Mouse (Mus musculus) lung, embryonic 16.5 days (tissue): ENCODE measurements around the gene Cdca8. TPM values are rescaled to one million over a fixed set of nuclear protein-coding genes. Genes with fewer than 3 reads are reported as not detected.

Source experiments
- ATAC-seq: fragments of 200-750 bp; cut with Nextera tagmentation; 2 replicates; pipeline ENCODE4 v1.8.0; 2017; ENCODE audit warnings: low read depth, mild to moderate bottlenecking, moderate library complexity
- H3K27ac ChIP-seq: fragments of 300-500 bp; sonication (generic); 2 replicates; pipeline ENCODE4 v1.5.1; 2014; ENCODE audit warnings: mild to moderate bottlenecking, control low read depth, low read length
- H3K27me3 ChIP-seq: fragments of 300-500 bp; sonication (generic); 2 replicates; pipeline ENCODE4 v1.6.1; 2014; ENCODE audit warnings: low read depth, low read length, mixed read lengths; ENCODE audit not compliant: control insufficient read depth, insufficient read depth
- H3K36me3 ChIP-seq: fragments of 300-500 bp; sonication (generic); 2 replicates; pipeline ENCODE4 v1.6.1; 2014; ENCODE audit warnings: low read length; ENCODE audit not compliant: control insufficient read depth, insufficient read depth
- H3K4me1 ChIP-seq: fragments of 300-500 bp; sonication (generic); replicated peaks from 2 replicates; pipeline ENCODE4 v1.6.1; 2014; ENCODE audit warnings: low read length, mixed read lengths; ENCODE audit not compliant: control insufficient read depth, insufficient read depth
- H3K4me2 ChIP-seq: fragments of 300-500 bp; sonication (generic); 2 replicates; pipeline ENCODE4 v1.6.1; 2014; ENCODE audit warnings: low read depth, low read length, control low read depth
- H3K4me3 ChIP-seq: fragments of 300-500 bp; sonication (generic); 2 replicates; pipeline ENCODE4 v1.5.1; 2014; ENCODE audit warnings: mild to moderate bottlenecking, low read length, control low read depth
- H3K9ac ChIP-seq: fragments of 300-500 bp; sonication (generic); 2 replicates; pipeline ENCODE4 v1.6.1; 2014; ENCODE audit warnings: low read length, control low read depth
- H3K9me3 ChIP-seq: fragments of 300-500 bp; sonication (generic); 2 replicates; pipeline ENCODE4 v1.6.1; 2016; ENCODE audit warnings: low read length; ENCODE audit not compliant: control insufficient read depth
- WGBS: fragments of 180-500 bp; shearing (Covaris S2); extraction: QIAGEN DNeasy Blood & Tissue Kit; methylation state at CpG from one replicate; pipeline ENCODE4 v1.1.7; 2014; 5-methylcytosine and 5-hydroxymethylcytosine counted together
- polyA plus RNA-seq: library from polyadenylated mRNA; unstranded; fragments of >200 nt; fragmentation: Nextera tagmentation; extraction: Ambion mirVana; gene quantifications from 2 replicates; pipeline ENCODE4 v1.2.1, GENCODE M21; 2015

The Cdca8 gene
- polyA plus RNA-seq, 1 experiment from 2014 or later, result 150 TPM

- H3K27me3 ChIP-seq, result peaks cover 40% of the 10 kb centered on the region
- no peak for ATAC-seq
- WGBS, result 24% methylated on average over 6 of the region's 6 CpGs
- H3K4me2 ChIP-seq, result no peak overlapping the region
- H3K4me1 ChIP-seq, result no peaks in the 10 kb centered on the region; the same call in 1 of the 2 replicates
- no peaks in the 10 kb centered on the region for H3K36me3 ChIP-seq
- no peak overlapping the region for H3K4me3 ChIP-seq
- no peak overlapping the region for H3K27ac ChIP-seq
- no peak overlapping the region for H3K9ac ChIP-seq
- no peaks in the 10 kb centered on the region for H3K9me3 ChIP-seq
Observed at GRCm38 (mm10) chr4:124893769-124894168, 45.3 kb downstream of the Cdca8 start.

DNA sequence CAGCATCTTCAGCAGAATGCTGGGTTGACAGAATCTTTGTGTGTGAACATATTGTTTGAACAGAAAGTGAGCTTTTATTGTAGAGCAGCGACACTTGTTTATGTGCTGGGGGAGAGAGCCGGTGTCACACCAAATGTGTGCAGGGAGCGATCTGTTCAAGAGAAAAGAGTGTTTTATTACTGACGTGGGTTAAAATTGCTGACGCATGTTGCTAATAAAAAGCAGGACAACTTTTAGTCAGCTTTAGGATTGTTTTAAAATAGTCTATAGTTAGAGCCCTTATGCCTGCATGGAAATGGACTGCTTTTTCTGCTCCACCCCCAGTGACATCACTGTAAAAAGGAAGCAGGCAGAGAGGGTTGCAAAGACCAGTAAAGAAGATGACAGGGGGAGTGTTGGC is 48.3 kb downstream of the Cdca8 start:
- no peak overlapping the region for H3K9ac ChIP-seq
- no peak overlapping the region for H3K4me2 ChIP-seq
- H3K4me1 ChIP-seq, result no peaks in the 10 kb centered on the region; the same call in 1 of the 2 replicates
- H3K27ac ChIP-seq, result no peak overlapping the region
- no peak overlapping the region for H3K4me3 ChIP-seq
- H3K36me3 ChIP-seq, result no peaks in the 10 kb centered on the region
- WGBS, result 71% methylated on average over 5 of the region's 5 CpGs
- no peaks in the 10 kb centered on the region for H3K9me3 ChIP-seq
- H3K27me3 ChIP-seq, result peaks cover 37% of the 10 kb centered on the region
- ATAC-seq, result no peak

DNA sequence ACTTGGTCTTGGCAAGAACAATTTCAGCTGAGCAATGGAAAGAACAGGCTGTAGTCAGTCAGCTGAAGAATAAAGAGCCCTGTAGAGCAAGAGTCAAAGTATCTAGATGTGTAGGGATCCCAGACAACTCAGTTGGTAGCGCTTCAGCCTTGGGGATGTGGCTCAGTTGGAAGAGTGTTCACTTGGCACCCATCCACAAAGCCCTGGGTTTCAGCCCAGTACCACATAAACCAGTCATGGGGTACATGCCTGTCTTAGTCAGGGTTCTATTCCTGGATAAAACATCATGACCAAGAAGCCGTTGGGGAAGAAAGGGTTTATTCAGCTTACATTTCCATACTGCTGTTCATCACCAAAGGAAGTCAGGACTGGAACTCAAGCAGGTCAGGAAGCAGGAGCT is 49.2 kb downstream of the Cdca8 start:
- no peaks in the 10 kb centered on the region; the same call in 1 of the 2 replicates for H3K4me1 ChIP-seq
- no peak overlapping the region for H3K4me2 ChIP-seq
- H3K9ac ChIP-seq, result no peak overlapping the region
- peaks cover 36% of the 10 kb centered on the region for H3K27me3 ChIP-seq
- no peaks in the 10 kb centered on the region for H3K9me3 ChIP-seq
- 90% methylated on average over 2 of the region's 2 CpGs for WGBS
- no peak overlapping the region for H3K4me3 ChIP-seq
- no peaks in the 10 kb centered on the region for H3K36me3 ChIP-seq
- H3K27ac ChIP-seq, result no peak overlapping the region
- no peak for ATAC-seq

DNA sequence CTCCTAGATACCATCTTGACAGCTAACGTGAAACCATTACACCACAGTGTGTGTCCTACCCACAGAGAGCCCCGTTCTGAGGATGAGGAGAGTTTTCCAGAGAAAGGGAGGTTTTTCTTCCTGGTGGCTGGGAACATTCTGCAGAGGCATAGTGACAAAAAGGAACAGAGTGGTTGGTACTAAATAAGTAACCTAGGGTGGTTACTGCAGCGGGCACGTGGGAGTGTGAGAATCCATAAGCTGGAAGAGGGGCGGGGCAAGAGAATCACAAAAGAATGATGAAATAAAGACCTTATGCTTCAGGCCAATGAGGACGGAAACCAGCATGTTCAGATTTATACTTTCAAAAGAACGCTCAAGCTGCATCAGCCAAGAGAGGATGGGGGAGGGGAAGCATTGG is 50.4 kb downstream of the Cdca8 start:
- Histone ChIP-seq H3K9ac (no peak overlapping the region), H3K9me3 (no peaks in the 10 kb centered on the region), H3K36me3 (no peaks in the 10 kb centered on the region), H3K4me1 (no peaks in the 10 kb centered on the region), H3K27me3 (peaks cover 27% of the 10 kb centered on the region), H3K4me3 (no peak overlapping the region), H3K27ac (no peak overlapping the region), H3K4me2 (no peak overlapping the region)
- 64% methylated on average over 7 of the region's 7 CpGs for whole genome bisulfite sequencing
- ATAC-seq, result no peak

- Histone ChIP-seq H3K36me3 (no peaks in the 10 kb centered on the region), H3K4me3 (no peak overlapping the region), H3K27ac (no peak overlapping the region), H3K9me3 (no peaks in the 10 kb centered on the region), H3K27me3 (peaks cover 49% of the 10 kb centered on the region), H3K4me1 (peaks cover 4% of the 10 kb centered on the region; the same call in 1 of the 2 replicates), H3K4me2 (no peak overlapping the region), H3K9ac (no peak overlapping the region)
- 2% methylated on average over 36 of the region's 37 CpGs for WGBS
- ATAC-seq, result 0 out of 2 replicates have a peak, but pooled peaks have one; percentile 20
Observed at GRCm38 (mm10) chr4:124882151-124882729, 56.9 kb downstream of the Cdca8 start.

DNA sequence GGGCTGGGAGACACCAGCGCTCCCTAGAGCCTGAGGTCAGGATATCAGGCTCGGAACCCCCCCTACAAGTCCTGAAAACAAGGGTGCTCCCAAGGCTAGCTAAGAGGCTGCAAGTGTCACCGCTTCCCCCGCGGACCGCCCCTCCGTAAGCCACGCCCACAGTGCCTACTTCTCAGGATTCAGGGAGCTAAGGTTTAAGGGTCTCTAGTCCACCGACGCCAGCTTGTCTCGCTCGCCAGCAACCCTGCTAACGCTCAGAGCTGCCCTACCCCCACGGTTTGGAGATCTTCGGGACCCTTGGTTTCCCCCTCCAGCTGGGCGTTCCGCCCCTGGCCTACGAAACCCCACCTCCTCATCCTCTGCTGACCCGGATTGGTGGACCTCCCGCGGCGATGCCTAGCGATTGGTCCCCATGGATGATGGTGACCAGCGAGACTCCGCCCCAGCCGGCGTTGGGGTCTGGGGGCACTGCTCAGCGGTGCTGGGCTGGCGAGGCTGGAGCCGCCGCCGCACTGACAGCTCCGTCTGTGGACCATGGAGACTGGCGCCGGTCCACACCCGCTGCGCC is 57.7 kb downstream of the Cdca8 start:
- 0 out of 2 replicates have a peak, but pooled peaks have one; percentile 12 for ATAC-seq
- H3K4me2 ChIP-seq, result peak overlapping the region; percentile 52
- H3K4me3 ChIP-seq, result peak overlapping the region; percentile 33
- H3K4me1 ChIP-seq, result peaks cover 4% of the 10 kb centered on the region; the same call in 1 of the 2 replicates
- no peaks in the 10 kb centered on the region for H3K9me3 ChIP-seq
- 1% methylated on average over 37 of the region's 37 CpGs for WGBS
- H3K9ac ChIP-seq, result no peak overlapping the region
- H3K27ac ChIP-seq, result no peak overlapping the region
- H3K36me3 ChIP-seq, result no peaks in the 10 kb centered on the region
- H3K27me3 ChIP-seq, result peaks cover 49% of the 10 kb centered on the region

- no peak for ATAC-seq
- peak within 1 kb of the TSS; percentile 33 for H3K4me3 ChIP-seq
- no peaks in the 10 kb centered on the region for H3K36me3 ChIP-seq
- no peak within 1 kb of the TSS for H3K9ac ChIP-seq
- WGBS, result 5% methylated on average over 11 of the region's 11 CpGs
- no peaks in the 10 kb centered on the region for H3K9me3 ChIP-seq
- peaks cover 4% of the 10 kb centered on the region; the same call in 1 of the 2 replicates for H3K4me1 ChIP-seq
- no peak within 1 kb of the TSS for H3K27ac ChIP-seq
- H3K27me3 ChIP-seq, result peaks cover 43% of the 10 kb centered on the region
- peak within 1 kb of the TSS; percentile 52 for H3K4me2 ChIP-seq
Observed at GRCm38 (mm10) chr4:124880599-124880998, 58.5 kb downstream of the Cdca8 start, which contains the start of gene Epha10. Gene Epha10, plus strand, starts transcription at chr4:124880899.

DNA sequence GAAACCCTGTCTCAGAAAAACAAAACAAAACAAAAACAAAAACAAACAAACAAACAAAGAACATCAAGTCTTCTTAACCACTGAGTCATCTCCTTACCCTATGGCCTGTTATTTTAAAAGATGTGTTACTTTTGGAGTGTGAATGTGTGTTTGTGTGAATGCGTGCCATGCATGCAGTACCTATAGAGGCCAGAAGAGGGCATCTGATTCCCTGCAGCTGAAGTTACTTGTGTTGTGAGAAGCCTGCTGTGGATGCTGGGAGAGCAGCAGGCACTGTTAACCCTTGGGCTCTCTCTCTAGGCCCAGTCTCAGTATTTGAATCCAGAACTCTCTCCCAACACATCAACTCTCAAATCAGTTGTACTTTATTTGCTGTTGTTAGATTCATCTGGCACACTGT is 66.4 kb downstream of the Cdca8 start:
- no peaks in the 10 kb centered on the region for H3K36me3 ChIP-seq
- H3K9me3 ChIP-seq, result no peaks in the 10 kb centered on the region
- no peak for ATAC-seq
- no peak overlapping the region for H3K27ac ChIP-seq
- H3K4me3 ChIP-seq, result no peak overlapping the region
- H3K9ac ChIP-seq, result no peak overlapping the region
- 86% methylated on average over 1 of the region's 1 CpGs for WGBS
- H3K27me3 ChIP-seq, result no peaks in the 10 kb centered on the region
- H3K4me1 ChIP-seq, result no peaks in the 10 kb centered on the region
- no peak overlapping the region for H3K4me2 ChIP-seq
